Mouse (Mus musculus) midbrain, embryonic 13.5 days (tissue): ENCODE data around the gene Fbxl2. TPM values are rescaled to one million over a fixed set of nuclear protein-coding genes. Genes with fewer than 3 reads are reported as not detected.

Experiments
- ATAC-seq: fragments of 200-750 bp; cut with Nextera tagmentation; 2 replicates; pipeline ENCODE4 v1.8.0; 2017; ENCODE audit warnings: mild to moderate bottlenecking, moderate TSS enrichment, moderate library complexity
- H3K27ac ChIP-seq: fragments of 300-500 bp; sonication (generic); 2 replicates; pipeline ENCODE4 v1.5.1; 2015; ENCODE audit warnings: inconsistent platforms, mild to moderate bottlenecking, moderate library complexity
- H3K27me3 ChIP-seq: fragments of 300-500 bp; sonication (generic); 2 replicates; pipeline ENCODE4 v1.6.1; 2015; ENCODE audit warnings: mild to moderate bottlenecking, inconsistent platforms
- H3K36me3 ChIP-seq: fragments of 300-500 bp; sonication (generic); 2 replicates; pipeline ENCODE4 v1.6.1; 2015; ENCODE audit warnings: mild to moderate bottlenecking, inconsistent platforms
- H3K4me1 ChIP-seq: fragments of 300-500 bp; sonication (generic); replicated peaks from 2 replicates; pipeline ENCODE4 v1.6.1; 2015; ENCODE audit warnings: inconsistent platforms
- H3K4me2 ChIP-seq: fragments of 300-500 bp; sonication (generic); replicated peaks from 2 replicates; pipeline ENCODE4 v1.6.1; 2015; ENCODE audit warnings: moderate library complexity, mild to moderate bottlenecking, inconsistent platforms
- H3K4me3 ChIP-seq: fragments of 300-500 bp; sonication (generic); replicated peaks from 2 replicates; pipeline ENCODE4 v1.5.1; 2015; ENCODE audit warnings: mild to moderate bottlenecking, inconsistent platforms
- H3K9ac ChIP-seq: fragments of 300-500 bp; sonication (generic); replicated peaks from 2 replicates; pipeline ENCODE4 v1.6.1; 2015; ENCODE audit warnings: mild to moderate bottlenecking, inconsistent platforms
- H3K9me3 ChIP-seq: fragments of 300-500 bp; sonication (generic); 2 replicates; pipeline ENCODE4 v1.6.1; 2016; ENCODE audit warnings: mild to moderate bottlenecking, inconsistent platforms
- WGBS: fragments of 180-500 bp; shearing (Covaris S2); methylation state at CpG from one replicate; pipeline ENCODE4 v1.1.7; 2015; 5-methylcytosine and 5-hydroxymethylcytosine counted together
- polyA plus RNA-seq: library from polyadenylated mRNA; unstranded; fragments of >200 nt; fragmentation: Nextera tagmentation; extraction: Ambion mirVana; gene quantifications from 2 replicates; pipeline ENCODE4 v1.2.1, GENCODE M21; 2015

Gene Fbxl2
- polyA plus RNA-seq, 1 experiment from 2014 or later: 19.9 TPM

- H3K36me3 ChIP-seq: no peaks in the 10 kb centered on the region
- peak within 1 kb of the TSS; percentile 95 for H3K9ac ChIP-seq
- ATAC-seq: peak; percentile 98
- H3K4me1 ChIP-seq: peaks cover 45% of the 10 kb centered on the region
- H3K4me2 ChIP-seq: peak within 1 kb of the TSS; percentile 96
- H3K9me3 ChIP-seq: no peaks in the 10 kb centered on the region
- H3K27ac ChIP-seq: peak within 1 kb of the TSS; percentile 88
- no peaks in the 10 kb centered on the region; the same call in 1 of the 2 replicates for H3K27me3 ChIP-seq
- H3K4me3 ChIP-seq: peak within 1 kb of the TSS; percentile 99
- WGBS: under 1% methylated on average over 38 of the region's 86 CpGs
Observed at GRCm38 (mm10) chr9:113930534-113931374, 115.2 kb downstream of the Fbxl2 start, which contains the start of gene Ubp1. TSS of gene Ubp1 (plus strand) at chr9:113930934.

GRCm38 (mm10) chr9:113929676-113930075 is 116.3 kb downstream of the Fbxl2 start:
- WGBS: 77% methylated on average over 1 of the region's 1 CpGs
- Histone ChIP-seq H3K9me3 (no peaks in the 10 kb centered on the region), H3K27ac (no peak overlapping the region), H3K9ac (no peak overlapping the region), H3K36me3 (peaks cover 8% of the 10 kb centered on the region), H3K4me1 (peaks cover 36% of the 10 kb centered on the region), H3K4me2 (peak overlapping the region; percentile 59), H3K27me3 (no peaks in the 10 kb centered on the region; the same call in 1 of the 2 replicates), H3K4me3 (0 out of 2 replicates have a peak overlapping the region, but pooled peaks have one; percentile 99)
- no peak for ATAC-seq

- WGBS: 89% methylated on average over 4 of the region's 4 CpGs
- H3K27me3 ChIP-seq: no peaks in the 10 kb centered on the region; the same call in 1 of the 2 replicates
- H3K4me2 ChIP-seq: no peak overlapping the region
- H3K36me3 ChIP-seq: peaks cover 18% of the 10 kb centered on the region
- no peak overlapping the region for H3K4me3 ChIP-seq
- no peaks in the 10 kb centered on the region for H3K9me3 ChIP-seq
- no peak for ATAC-seq
- no peak overlapping the region for H3K27ac ChIP-seq
- H3K9ac ChIP-seq: no peak overlapping the region
- H3K4me1 ChIP-seq: peaks cover 26% of the 10 kb centered on the region
Observed at GRCm38 (mm10) chr9:113928591-113928990, 117.4 kb downstream of the Fbxl2 start.

- Histone ChIP-seq H3K36me3 (peaks cover 48% of the 10 kb centered on the region), H3K9ac (no peak overlapping the region), H3K4me3 (no peak overlapping the region), H3K4me2 (no peak overlapping the region), H3K4me1 (peaks cover 2% of the 10 kb centered on the region; the same call in 1 of the 2 replicates), H3K9me3 (no peaks in the 10 kb centered on the region), H3K27ac (no peak overlapping the region), H3K27me3 (no peaks in the 10 kb centered on the region; the same call in 1 of the 2 replicates)
- WGBS: 93% methylated on average over 5 of the region's 5 CpGs
- ATAC-seq: no peak
Observed at GRCm38 (mm10) chr9:113924883-113925282, 121.1 kb downstream of the Fbxl2 start.

GRCm38 (mm10) chr9:113922677-113923076 is 123.3 kb downstream of the Fbxl2 start:
- no peak for ATAC-seq
- no peaks in the 10 kb centered on the region; the same call in 1 of the 2 replicates for H3K27me3 ChIP-seq
- H3K9ac ChIP-seq: no peak overlapping the region
- no peak overlapping the region for H3K27ac ChIP-seq
- H3K4me2 ChIP-seq: no peak overlapping the region
- H3K4me3 ChIP-seq: no peak overlapping the region
- no peaks in the 10 kb centered on the region for H3K9me3 ChIP-seq
- peaks cover 51% of the 10 kb centered on the region for H3K36me3 ChIP-seq
- H3K4me1 ChIP-seq: no peaks in the 10 kb centered on the region
- 94% methylated on average over 5 of the region's 5 CpGs for WGBS

- H3K36me3 ChIP-seq: peaks cover 65% of the 10 kb centered on the region
- no peaks in the 10 kb centered on the region for H3K4me1 ChIP-seq
- H3K27me3 ChIP-seq: no peaks in the 10 kb centered on the region
- H3K27ac ChIP-seq: no peak overlapping the region
- H3K4me3 ChIP-seq: no peak overlapping the region
- 95% methylated on average over 5 of the region's 5 CpGs for WGBS
- no peaks in the 10 kb centered on the region for H3K9me3 ChIP-seq
- no peak overlapping the region for H3K4me2 ChIP-seq
- H3K9ac ChIP-seq: no peak overlapping the region
- ATAC-seq: no peak
Observed at GRCm38 (mm10) chr9:113915789-113916188, 130.2 kb downstream of the Fbxl2 start.

Other genes with a start within 250 kb of the Fbxl2 start
- gene Ubp1, start 115.3 kb downstream of the Fbxl2 start, polyA plus RNA-seq: 32.5 and 37.6 TPM in 2 replicates
- 0.23 and 0.31 TPM in 2 replicates for gene Susd5, start 10.9 kb upstream of the Fbxl2 start, polyA plus RNA-seq